Mouse (Mus musculus) heart, adult 2 months (tissue): ENCODE data around the gene Ctnnb1. TPM values are rescaled to one million over a fixed set of nuclear protein-coding genes. Genes with fewer than 3 reads are reported as not detected.

Source experiments
- DNase-seq, 2 experiments: peaks; one replicate each; pipeline ENCODE4 v3.0.0; 2021
- H3K27ac ChIP-seq: fragments of 200-600 bp; 2 replicates; pipeline ENCODE4 v1.8.1; 2022
- H3K27me3 ChIP-seq: fragments of 200-500 bp; 2 replicates; pipeline ENCODE4 v1.6.1; 2012; ENCODE audit warnings: mild to moderate bottlenecking, low read length, inconsistent platforms, mixed read lengths; ENCODE audit not compliant: control insufficient read depth, insufficient read depth
- H3K36me3 ChIP-seq: fragments of 200-500 bp; 2 replicates; pipeline ENCODE4 v1.6.1; 2012; ENCODE audit warnings: low read length, inconsistent platforms; ENCODE audit not compliant: control insufficient read depth, insufficient read depth
- H3K4me1 ChIP-seq: fragments of 200-500 bp; 2 replicates; pipeline ENCODE4 v1.6.1; 2011; ENCODE audit warnings: low read length; ENCODE audit not compliant: control insufficient read depth, insufficient read depth
- H3K4me3 ChIP-seq: fragments of 200-600 bp; 2 replicates; pipeline ENCODE4 v1.8.1; 2022
- H3K79me2 ChIP-seq: fragments of 200-500 bp; replicated peaks from 2 replicates; pipeline ENCODE4 v1.6.1; 2012; ENCODE audit warnings: mild to moderate bottlenecking, inconsistent platforms, low read length, moderate library complexity, mixed read lengths; ENCODE audit not compliant: control insufficient read depth, insufficient read depth
- H3K9ac ChIP-seq: fragments of 200-500 bp; 2 replicates; pipeline ENCODE4 v1.6.1; 2012; ENCODE audit warnings: low read depth, mild to moderate bottlenecking, control low read depth, inconsistent platforms, low read length, mixed read lengths
- CTCF ChIP-seq: fragments of 200-600 bp; IDR thresholded peaks from 2 replicates; pipeline ENCODE4 v1.8.1; 2022; ENCODE audit warnings: antibody characterized with exemption, mild to moderate bottlenecking, moderate library complexity
- EP300 ChIP-seq: fragments of 200-500 bp; IDR thresholded peaks from 2 replicates; pipeline ENCODE4 v1.6.1; 2011; ENCODE audit warnings: low read depth, low read length, control low read depth; ENCODE audit not compliant: insufficient read depth
- POLR2A ChIP-seq: fragments of 200-500 bp; IDR thresholded peaks from 2 replicates; pipeline ENCODE4 v1.6.1; 2011; ENCODE audit warnings: mild to moderate bottlenecking, low read depth, low read length, control low read depth; ENCODE audit not compliant: insufficient read depth
- WGBS: fragments of 180-500 bp; shearing (Covaris S2); methylation state at CpG from one replicate; pipeline ENCODE4 v1.1.7; 2018; 5-methylcytosine and 5-hydroxymethylcytosine counted together
- intact Hi-C: fragments of 180-260 bp; cut with DNase I; formaldehyde crosslinking; loops from one replicate; pipeline ENCODE4 v1.15.1; 2025
- polyA plus RNA-seq: library from polyadenylated mRNA; depleted of rRNA; stranded (reverse); fragments of >200 nt; gene quantifications from 2 replicates; pipeline ENCODE4 v1.2.3, GENCODE M21; 2012
- total RNA-seq, 2 experiments: library from RNA; stranded (reverse); gene quantifications; 2 replicates each; pipeline ENCODE4 v1.2.3; 2021

Gene Ctnnb1
- total and polyA plus RNA-seq, 3 experiments, result 138 to 431 (median 382) TPM

- no peak overlapping the region for H3K9ac ChIP-seq
- H3K79me2 ChIP-seq, result no peaks in the 10 kb centered on the region; the same call in 1 of the 2 replicates
- DNase-seq, result no peak
- H3K27ac ChIP-seq, result no peak overlapping the region
- H3K4me1 ChIP-seq, result peaks cover 14% of the 10 kb centered on the region
- peaks cover 16% of the 10 kb centered on the region for H3K36me3 ChIP-seq
- H3K4me3 ChIP-seq, result no peak overlapping the region
- no peaks in the 10 kb centered on the region for H3K27me3 ChIP-seq
- intact Hi-C loops, result no loop called here
- 52% methylated on average over 5 of the region's 5 CpGs for WGBS
- TF ChIP-seq POLR2A (no peak), CTCF (no peak), EP300 (no peak)
These were observed 35.2 kb downstream of the Ctnnb1 start for GRCm38 (mm10) chr9:120964224-120964623.

GRCm38 (mm10) chr9:120965007-120965406 lies 36.0 kb downstream of the Ctnnb1 start:
- Histone ChIP-seq H3K79me2 (no peaks in the 10 kb centered on the region; the same call in 1 of the 2 replicates), H3K9ac (no peak overlapping the region), H3K4me3 (no peak overlapping the region), H3K4me1 (peaks cover 14% of the 10 kb centered on the region), H3K36me3 (peaks cover 12% of the 10 kb centered on the region), H3K27ac (no peak overlapping the region), H3K27me3 (no peaks in the 10 kb centered on the region)
- intact Hi-C loops, result no loop called here
- TF ChIP-seq EP300 (no peak), POLR2A (no peak), CTCF (no peak)
- no peak for DNase-seq
- 86% methylated on average over 10 of the region's 10 CpGs for WGBS

GRCm38 (mm10) chr9:120973026-120973515 lies 44.1 kb downstream of the Ctnnb1 start:
- no peaks in the 10 kb centered on the region; the same call in 1 of the 2 replicates for H3K36me3 ChIP-seq
- intact Hi-C loops, result no loop called here
- peaks cover 3% of the 10 kb centered on the region; the same call in 1 of the 2 replicates for H3K4me1 ChIP-seq
- H3K27me3 ChIP-seq, result no peaks in the 10 kb centered on the region
- H3K27ac ChIP-seq, result no peak overlapping the region
- WGBS, result 49% methylated on average over 6 of the region's 6 CpGs
- TF ChIP-seq EP300 (no peak), POLR2A (no peak), CTCF (no peak)
- no peak for DNase-seq
- no peaks in the 10 kb centered on the region for H3K79me2 ChIP-seq
- no peak overlapping the region for H3K4me3 ChIP-seq
- no peak overlapping the region for H3K9ac ChIP-seq

GRCm38 (mm10) chr9:120974209-120974608 lies 45.2 kb downstream of the Ctnnb1 start:
- Histone ChIP-seq H3K27ac (no peak overlapping the region), H3K36me3 (no peaks in the 10 kb centered on the region), H3K9ac (no peak overlapping the region), H3K27me3 (no peaks in the 10 kb centered on the region), H3K4me1 (peaks cover 3% of the 10 kb centered on the region; the same call in 1 of the 2 replicates), H3K79me2 (no peaks in the 10 kb centered on the region), H3K4me3 (no peak overlapping the region)
- no peak for DNase-seq
- 88% methylated on average over 2 of the region's 2 CpGs for WGBS
- TF ChIP-seq EP300, result no peak
- no peak for TF ChIP-seq CTCF
- TF ChIP-seq POLR2A, result no peak
- intact Hi-C loops, result no loop called here

GRCm38 (mm10) chr9:120976158-120976557 lies 47.1 kb downstream of the Ctnnb1 start:
- H3K27me3 ChIP-seq, result no peaks in the 10 kb centered on the region
- H3K36me3 ChIP-seq, result no peaks in the 10 kb centered on the region
- peak in 1 of 2 experiments; percentile 44 for DNase-seq
- TF ChIP-seq EP300 (0 out of 2 replicates have a peak, but pooled peaks have one; percentile 30), CTCF (no peak)
- H3K79me2 ChIP-seq, result no peaks in the 10 kb centered on the region
- no peak overlapping the region for H3K9ac ChIP-seq
- no peak overlapping the region for H3K4me3 ChIP-seq
- H3K27ac ChIP-seq, result no peak overlapping the region
- WGBS, result 30% methylated on average over 5 of the region's 5 CpGs
- intact Hi-C loops, result loop anchor here (5.0 kb wide), 1 partner anchor 319 kb away; no protein-coding TSS in a partner anchor
- peaks cover 3% of the 10 kb centered on the region; the same call in 1 of the 2 replicates for H3K4me1 ChIP-seq

GRCm38 (mm10) chr9:120976856-120977255 lies 47.8 kb downstream of the Ctnnb1 start:
- Histone ChIP-seq H3K9ac (no peak overlapping the region), H3K79me2 (no peaks in the 10 kb centered on the region)

More at GRCm38 (mm10) chr9:120976856-120977255, 47.8 kb downstream of the Ctnnb1 start:
- no peak overlapping the region for H3K27ac ChIP-seq
- peaks cover 3% of the 10 kb centered on the region; the same call in 1 of the 2 replicates for H3K4me1 ChIP-seq
- no peak overlapping the region for H3K4me3 ChIP-seq
- no peaks in the 10 kb centered on the region for H3K27me3 ChIP-seq
- TF ChIP-seq CTCF (no peak), POLR2A (no peak), EP300 (no peak)
- intact Hi-C loops, result loop anchor here (5.0 kb wide), 1 partner anchor 320 kb away; no protein-coding TSS in a partner anchor
- no peak for DNase-seq
- H3K36me3 ChIP-seq, result no peaks in the 10 kb centered on the region
- 96% methylated on average over 4 of the region's 4 CpGs for whole genome bisulfite sequencing
